Mouse (Mus musculus) liver, postnatal 0 days (tissue): ENCODE results near the gene Adgrb3.

Source experiments
- CTCF ChIP-seq: sonication (generic); IDR thresholded peaks from 2 replicates; pipeline ENCODE4 v1.5.1; 2016; ENCODE audit warnings: antibody characterized with exemption, low read depth
- EP300 ChIP-seq: IDR thresholded peaks from 2 replicates; pipeline ENCODE4 v1.6.1; 2016; ENCODE audit warnings: antibody characterized with exemption, low read depth, mild to moderate bottlenecking

- no peak for TF ChIP-seq CTCF
- TF ChIP-seq EP300: no peak
These were observed 302.5 kb downstream of the Adgrb3 start for GRCm38 (mm10) chr1:25526976-25527375.
